8 mouse cellular contexts compared by ENCODE assay signal in the genomic region with DNA sequence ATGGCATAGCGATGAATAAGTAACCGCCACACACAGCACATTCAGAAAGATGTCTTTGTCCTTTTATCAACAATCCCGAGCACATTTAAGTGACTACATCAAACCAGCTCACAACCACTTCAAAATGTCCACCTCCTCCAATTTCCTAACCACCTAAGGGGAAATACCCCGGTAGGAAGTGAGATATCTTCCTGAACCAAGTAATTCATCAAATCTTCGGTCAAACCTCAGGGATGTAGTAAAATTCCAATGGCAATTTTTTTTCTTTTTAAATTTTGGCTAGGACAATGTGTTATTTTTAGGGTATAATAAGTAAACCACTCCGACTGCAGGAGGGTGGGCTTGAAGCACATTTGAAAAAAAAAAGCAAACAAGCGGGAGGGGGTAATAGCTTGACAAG. TPM values are rescaled to one million over a fixed set of nuclear protein-coding genes. Genes with fewer than 3 reads are reported as not detected.
DNase-seq lines count a peak whose midpoint lies in the region; ATAC-seq lines count a peak whose summit lies in the region.

No protein-coding gene starts in this region.

- intact Hi-C loops in gastrocnemius, postnatal 14 days (cut with DNase I; ENCODE audit: low total_unique reads): no loop called here

- ATAC-seq in lung, embryonic 15.5 days (ENCODE audit: borderline replicate concordance, extremely low read depth, low FRiP score, low TSS enrichment): no peak
- no peak for ATAC-seq in embryonic facial prominence, embryonic 13.5 days (ENCODE audit: insufficient number of reproducible peaks, insufficient read depth, low FRiP score, low TSS enrichment, low read depth)
- ATAC-seq in intestine, embryonic 16.5 days: no peak
- ATAC-seq in neural tube, embryonic 14.5 days (ENCODE audit: low read depth): no peak
- no peak for ATAC-seq in megakaryocyte-erythroid progenitor cell, adult 5-6 weeks (replicated peaks; ENCODE audit: low FRiP score, low TSS enrichment, poor library complexity, severe bottlenecking)

- DNase-seq in lung, adult 18-20 months: no peak
- DNase-seq in gastrocnemius, postnatal 14 days: no peak
- no peak for DNase-seq in right cerebral cortex, postnatal 36 days (ENCODE audit: low spot score in 2 of 2)

- H3K9me3 ChIP-seq in lung, embryonic 15.5 days: no peaks in the 10 kb centered on the region
- H3K9me3 ChIP-seq in embryonic facial prominence, embryonic 13.5 days: no peaks in the 10 kb centered on the region
- H3K9me3 ChIP-seq in intestine, embryonic 16.5 days (ENCODE audit: control insufficient read depth, low read length): no peaks in the 10 kb centered on the region
- no peaks in the 10 kb centered on the region for H3K9me3 ChIP-seq in neural tube, embryonic 14.5 days (ENCODE audit: control insufficient read depth, low read length)

- peak overlapping the region; percentile 96 for H3K9ac ChIP-seq in lung, embryonic 15.5 days
- H3K9ac ChIP-seq in embryonic facial prominence, embryonic 13.5 days: peak overlapping the region; percentile 99
- peak overlapping the region; percentile 91 for H3K9ac ChIP-seq in intestine, embryonic 16.5 days (ENCODE audit: low read depth, low read length)
- peak overlapping the region; percentile 87 for H3K9ac ChIP-seq in neural tube, embryonic 14.5 days (replicated peaks; ENCODE audit: low read depth, low read length)

- no peak overlapping the region for H3K27ac ChIP-seq in lung, embryonic 15.5 days
- H3K27ac ChIP-seq in embryonic facial prominence, embryonic 13.5 days: no peak overlapping the region
- no peak overlapping the region for H3K27ac ChIP-seq in intestine, embryonic 16.5 days (ENCODE audit: low read length)
- H3K27ac ChIP-seq in neural tube, embryonic 14.5 days (ENCODE audit: low read depth, low read length): no peak overlapping the region

- peak overlapping the region; percentile 79 for H3K4me2 ChIP-seq in lung, embryonic 15.5 days
- peak overlapping the region; percentile 80 for H3K4me2 ChIP-seq in embryonic facial prominence, embryonic 13.5 days
- peak overlapping the region; percentile 88 for H3K4me2 ChIP-seq in intestine, embryonic 16.5 days (ENCODE audit: low read depth, low read length)
- peak overlapping the region; percentile 64 for H3K4me2 ChIP-seq in neural tube, embryonic 14.5 days (ENCODE audit: low read depth, low read length)

- 22% methylated on average over 7 of the region's 7 CpGs for WGBS in lung, embryonic 15.5 days
- 27% methylated on average over 7 of the region's 7 CpGs for WGBS in embryonic facial prominence, embryonic 13.5 days
- 32% methylated on average over 7 of the region's 7 CpGs for WGBS in intestine, embryonic 16.5 days
- 26% methylated on average over 7 of the region's 7 CpGs for WGBS in neural tube, embryonic 14.5 days

- H3K36me3 ChIP-seq in lung, embryonic 15.5 days: peaks cover 5% of the 10 kb centered on the region; the same call in 1 of the 2 replicates
- H3K36me3 ChIP-seq in embryonic facial prominence, embryonic 13.5 days: 0 out of 2 replicates have a peak, but pooled peaks cover 6% of the 10 kb centered on the region
- no peaks in the 10 kb centered on the region for H3K36me3 ChIP-seq in intestine, embryonic 16.5 days (ENCODE audit: control insufficient read depth, insufficient read depth, low read length)
- H3K36me3 ChIP-seq in neural tube, embryonic 14.5 days (ENCODE audit: control insufficient read depth, insufficient read depth, low read length): no peaks in the 10 kb centered on the region

- H3K27me3 ChIP-seq in lung, embryonic 15.5 days: no peaks in the 10 kb centered on the region
- H3K27me3 ChIP-seq in embryonic facial prominence, embryonic 13.5 days: no peaks in the 10 kb centered on the region
- no peaks in the 10 kb centered on the region for H3K27me3 ChIP-seq in intestine, embryonic 16.5 days (replicated peaks; ENCODE audit: control insufficient read depth, insufficient read depth, low read length)
- no peaks in the 10 kb centered on the region; the same call in 1 of the 2 replicates for H3K27me3 ChIP-seq in neural tube, embryonic 14.5 days (ENCODE audit: control insufficient read depth, insufficient read depth, low read length)

- peak overlapping the region; percentile 92 for H3K4me3 ChIP-seq in lung, embryonic 15.5 days
- H3K4me3 ChIP-seq in embryonic facial prominence, embryonic 13.5 days: peak overlapping the region; percentile 99
- peak overlapping the region; percentile 98 for H3K4me3 ChIP-seq in intestine, embryonic 16.5 days (ENCODE audit: low read length)
- peak overlapping the region; percentile 91 for H3K4me3 ChIP-seq in neural tube, embryonic 14.5 days (ENCODE audit: low read depth, low read length)

- H3K4me1 ChIP-seq in lung, embryonic 15.5 days: peaks cover 14% of the 10 kb centered on the region
- H3K4me1 ChIP-seq in embryonic facial prominence, embryonic 13.5 days: peaks cover 18% of the 10 kb centered on the region
- peaks cover 12% of the 10 kb centered on the region for H3K4me1 ChIP-seq in intestine, embryonic 16.5 days (ENCODE audit: control insufficient read depth, insufficient read depth, low read length)
- H3K4me1 ChIP-seq in neural tube, embryonic 14.5 days (ENCODE audit: control insufficient read depth, insufficient read depth, low read length): peaks cover 15% of the 10 kb centered on the region

RNA-seq across cellular contexts. Expression of a gene that starts 1.1 kb away (rescaled TPM):
- polyA plus RNA-seq in lung, embryonic 15.5 days (2015; fragmentation: Nextera tagmentation; extraction: Ambion mirVana): 19.2 and 22.3 TPM in 2 replicates
- polyA plus RNA-seq in embryonic facial prominence, embryonic 13.5 days (2015; fragmentation: Nextera tagmentation; extraction: Ambion mirVana): 18.1 and 22.3 TPM in 2 replicates
- polyA plus RNA-seq in intestine, embryonic 16.5 days (2015; fragmentation: Nextera tagmentation; extraction: Ambion mirVana): 11.5 and 12.1 TPM in 2 replicates
- 40.4 and 42.3 TPM in 2 replicates for polyA plus RNA-seq in neural tube, embryonic 14.5 days (2014; fragmentation: Nextera tagmentation; extraction: Ambion mirVana)
- total RNA-seq in megakaryocyte-erythroid progenitor cell, adult 5-6 weeks (2014; fragmentation: Nextera tagmentation): 11.7 and 17.2 TPM in 2 replicates
- 9.4 and 14.8 TPM in 2 replicates for total RNA-seq in megakaryocyte-erythroid progenitor cell, adult 5-6 weeks (2017)
- total RNA-seq in gastrocnemius, postnatal 14 days (2021): 10 to 100 TPM; 19.2 to 19.4 TPM

RNA-seq across cellular contexts. Expression of a gene that starts 57.7 kb away (rescaled TPM):
- polyA plus RNA-seq in lung, embryonic 15.5 days (2015; fragmentation: Nextera tagmentation; extraction: Ambion mirVana): 130 and 131 TPM in 2 replicates
- 100 and 107 TPM in 2 replicates for polyA plus RNA-seq in embryonic facial prominence, embryonic 13.5 days (2015; fragmentation: Nextera tagmentation; extraction: Ambion mirVana)
- 126 and 129 TPM in 2 replicates for polyA plus RNA-seq in intestine, embryonic 16.5 days (2015; fragmentation: Nextera tagmentation; extraction: Ambion mirVana)
- polyA plus RNA-seq in neural tube, embryonic 14.5 days (2014; fragmentation: Nextera tagmentation; extraction: Ambion mirVana): 96.7 and 101 TPM in 2 replicates
- 37.5 and 39.8 TPM in 2 replicates for total RNA-seq in megakaryocyte-erythroid progenitor cell, adult 5-6 weeks (2014; fragmentation: Nextera tagmentation)
- 35.8 and 36.9 TPM in 2 replicates for total RNA-seq in megakaryocyte-erythroid progenitor cell, adult 5-6 weeks (2017)
- 10 to 100 TPM; 27.6 to 31.7 TPM for total RNA-seq in gastrocnemius, postnatal 14 days (2021)
